Mouse (Mus musculus) forebrain, embryonic 15.5 days (tissue): ENCODE results near the gene BC030870. TPM values are rescaled to one million over a fixed set of nuclear protein-coding genes. Genes with fewer than 3 reads are reported as not detected.
A peak's percentile ranks its signal among the peaks of the same experiment; 100 is the strongest.
"Not testable (repeated sequence)": the region's sequence is repeated elsewhere in the genome, so short reads cannot be mapped to it uniquely, and the experiment has no call there.

Experiments
- ATAC-seq: fragments of 200-750 bp; cut with Nextera tagmentation; replicated peaks from 2 replicates; pipeline ENCODE4 v1.8.0; 2017; ENCODE audit warnings: mild to moderate bottlenecking, moderate TSS enrichment, moderate library complexity
- H3K27ac ChIP-seq: fragments of 300-500 bp; sonication (generic); replicated peaks from 2 replicates; pipeline ENCODE4 v1.5.1; 2015; ENCODE audit warnings: mild to moderate bottlenecking, inconsistent platforms
- H3K27me3 ChIP-seq: fragments of 300-500 bp; sonication (generic); 2 replicates; pipeline ENCODE4 v1.6.1; 2015; ENCODE audit warnings: inconsistent platforms
- H3K36me3 ChIP-seq: fragments of 300-500 bp; sonication (generic); 2 replicates; pipeline ENCODE4 v1.6.1; 2015; ENCODE audit warnings: mild to moderate bottlenecking, inconsistent platforms
- H3K4me1 ChIP-seq: fragments of 300-500 bp; sonication (generic); 2 replicates; pipeline ENCODE4 v1.6.1; 2015; ENCODE audit warnings: inconsistent platforms
- H3K4me2 ChIP-seq: fragments of 300-500 bp; sonication (generic); replicated peaks from 2 replicates; pipeline ENCODE4 v1.6.1; 2015; ENCODE audit warnings: mild to moderate bottlenecking, inconsistent platforms
- H3K4me3 ChIP-seq: fragments of 300-500 bp; sonication (generic); 2 replicates; pipeline ENCODE4 v1.5.1; 2015; ENCODE audit warnings: mild to moderate bottlenecking, inconsistent platforms
- H3K9ac ChIP-seq: fragments of 300-500 bp; sonication (generic); replicated peaks from 2 replicates; pipeline ENCODE4 v1.6.1; 2015; ENCODE audit warnings: mild to moderate bottlenecking, inconsistent platforms
- H3K9me3 ChIP-seq: fragments of 300-500 bp; sonication (generic); 2 replicates; pipeline ENCODE4 v1.6.1; 2016; ENCODE audit warnings: inconsistent platforms
- WGBS: fragments of 180-500 bp; shearing (Covaris S2); methylation state at CpG from one replicate; pipeline ENCODE4 v1.1.7; 2015; ENCODE audit warnings: mixed read lengths; 5-methylcytosine and 5-hydroxymethylcytosine counted together
- polyA plus RNA-seq: library from polyadenylated mRNA; unstranded; fragments of >200 nt; fragmentation: Nextera tagmentation; extraction: Ambion mirVana; gene quantifications from 2 replicates; pipeline ENCODE4 v1.2.1, GENCODE M21; 2015

Gene BC030870
- not detected in 2 replicates for polyA plus RNA-seq

GRCm38 (mm10) chr8:65129199-65129788, at the start of gene BC030870:
BC030870 (minus strand) TSS chr8:65129563.
- H3K4me1 ChIP-seq: no peaks in the 10 kb centered on the region
- H3K27ac ChIP-seq: no peak within 1 kb of the TSS
- H3K4me3 ChIP-seq: no peak within 1 kb of the TSS
- no peaks in the 10 kb centered on the region for H3K36me3 ChIP-seq
- whole genome bisulfite sequencing: 86% methylated on average over 15 of the region's 15 CpGs
- H3K27me3 ChIP-seq: no peaks in the 10 kb centered on the region
- H3K9ac ChIP-seq: no peak within 1 kb of the TSS
- H3K9me3 ChIP-seq: no peaks in the 10 kb centered on the region
- no peak within 1 kb of the TSS for H3K4me2 ChIP-seq
- ATAC-seq: no peak

- H3K27me3 ChIP-seq: no peaks in the 10 kb centered on the region
- no peaks in the 10 kb centered on the region for H3K4me1 ChIP-seq
- H3K27ac ChIP-seq: no peak overlapping the region
- H3K4me2 ChIP-seq: no peak overlapping the region
- H3K9me3 ChIP-seq: no peaks in the 10 kb centered on the region
- H3K4me3 ChIP-seq: no peak overlapping the region
- H3K9ac ChIP-seq: no peak overlapping the region
- WGBS: 84% methylated on average over 3 of the region's 3 CpGs
- ATAC-seq: no peak
- no peaks in the 10 kb centered on the region for H3K36me3 ChIP-seq
Measured at GRCm38 (mm10) chr8:65174746-65175476, 45.5 kb upstream of the BC030870 start.

GRCm38 (mm10) chr8:65169184-65169583, 39.8 kb upstream of the BC030870 start:
- Histone ChIP-seq H3K27me3 (no peaks in the 10 kb centered on the region), H3K9ac (no peak overlapping the region), H3K4me2 (no peak overlapping the region), H3K36me3 (no peaks in the 10 kb centered on the region), H3K9me3 (no peaks in the 10 kb centered on the region), H3K4me3 (no peak overlapping the region), H3K27ac (no peak overlapping the region), H3K4me1 (no peaks in the 10 kb centered on the region)
- 85% methylated on average over 3 of the region's 3 CpGs for WGBS
- no peak for ATAC-seq

GRCm38 (mm10) chr8:65160676-65161075, 31.3 kb upstream of the BC030870 start:
- H3K9ac ChIP-seq, H3K4me1 ChIP-seq, H3K4me3 ChIP-seq, ATAC-seq, H3K4me2 ChIP-seq, H3K9me3 ChIP-seq, H3K27me3 ChIP-seq, H3K27ac ChIP-seq, H3K36me3 ChIP-seq: not testable (repeated sequence)
- WGBS: 67% methylated on average over 1 of the region's 1 CpGs

- WGBS: 44% methylated on average over 14 of the region's 14 CpGs
- Histone ChIP-seq H3K4me1 (no peaks in the 10 kb centered on the region), H3K9ac (no peak overlapping the region), H3K4me3 (no peak overlapping the region), H3K4me2 (no peak overlapping the region), H3K9me3 (no peaks in the 10 kb centered on the region), H3K27me3 (no peaks in the 10 kb centered on the region), H3K36me3 (no peaks in the 10 kb centered on the region), H3K27ac (no peak overlapping the region)
- ATAC-seq: peak; percentile 63
Measured at GRCm38 (mm10) chr8:65159096-65159748, 29.9 kb upstream of the BC030870 start.

GRCm38 (mm10) chr8:65157901-65158300, 28.5 kb upstream of the BC030870 start:
- H3K27me3 ChIP-seq: no peaks in the 10 kb centered on the region
- no peak; the same call in 1 of the 2 replicates for ATAC-seq
- H3K4me2 ChIP-seq: no peak overlapping the region
- no peak overlapping the region for H3K4me3 ChIP-seq
- no peaks in the 10 kb centered on the region for H3K9me3 ChIP-seq
- no peak overlapping the region for H3K27ac ChIP-seq
- no peak overlapping the region for H3K9ac ChIP-seq
- H3K4me1 ChIP-seq: no peaks in the 10 kb centered on the region
- WGBS: 67% methylated on average over 4 of the region's 4 CpGs
- H3K36me3 ChIP-seq: no peaks in the 10 kb centered on the region

- Histone ChIP-seq H3K9ac (no peak overlapping the region), H3K27ac (no peak overlapping the region), H3K4me3 (no peak overlapping the region), H3K9me3 (no peaks in the 10 kb centered on the region), H3K4me2 (no peak overlapping the region), H3K27me3 (no peaks in the 10 kb centered on the region), H3K36me3 (no peaks in the 10 kb centered on the region), H3K4me1 (no peaks in the 10 kb centered on the region)
- no peak; the same call in 1 of the 2 replicates for ATAC-seq
- WGBS: 67% methylated on average over 3 of the region's 3 CpGs
Measured at GRCm38 (mm10) chr8:65138830-65139466, 9.6 kb upstream of the BC030870 start.

- H3K27me3 ChIP-seq: no peaks in the 10 kb centered on the region
- no peak for ATAC-seq
- WGBS: 79% methylated on average over 3 of the region's 3 CpGs
- no peak overlapping the region for H3K27ac ChIP-seq
- H3K9ac ChIP-seq: no peak overlapping the region
- no peaks in the 10 kb centered on the region for H3K4me1 ChIP-seq
- no peaks in the 10 kb centered on the region for H3K9me3 ChIP-seq
- no peak overlapping the region for H3K4me2 ChIP-seq
- H3K36me3 ChIP-seq: no peaks in the 10 kb centered on the region
- no peak overlapping the region for H3K4me3 ChIP-seq
Measured at GRCm38 (mm10) chr8:65126454-65126853, 2.9 kb downstream of the BC030870 start.

GRCm38 (mm10) chr8:65126014-65126413, 3.3 kb downstream of the BC030870 start:
- no peak for ATAC-seq
- no peak overlapping the region for H3K9ac ChIP-seq
- WGBS: 85% methylated on average over 1 of the region's 1 CpGs

GRCm38 (mm10) chr8:65112092-65112491, 17.3 kb downstream of the BC030870 start:
- H3K4me1 ChIP-seq: no peaks in the 10 kb centered on the region
- no peak overlapping the region for H3K4me3 ChIP-seq
- H3K9ac ChIP-seq: no peak overlapping the region
- no peak overlapping the region for H3K27ac ChIP-seq
- H3K4me2 ChIP-seq: no peak overlapping the region
- 82% methylated on average over 6 of the region's 6 CpGs for WGBS
- no peaks in the 10 kb centered on the region for H3K9me3 ChIP-seq
- H3K36me3 ChIP-seq: no peaks in the 10 kb centered on the region
- no peaks in the 10 kb centered on the region for H3K27me3 ChIP-seq
- no peak for ATAC-seq

More at GRCm38 (mm10) chr8:65126014-65126413, 3.3 kb downstream of the BC030870 start:
- Histone ChIP-seq H3K27ac (no peak overlapping the region), H3K4me1 (no peaks in the 10 kb centered on the region), H3K4me3 (no peak overlapping the region), H3K4me2 (no peak overlapping the region), H3K27me3 (no peaks in the 10 kb centered on the region), H3K9me3 (no peaks in the 10 kb centered on the region), H3K36me3 (no peaks in the 10 kb centered on the region)

GRCm38 (mm10) chr8:65110285-65110691, 19.1 kb downstream of the BC030870 start:
- ATAC-seq: peak; percentile 87
- Histone ChIP-seq H3K9me3 (no peaks in the 10 kb centered on the region), H3K4me1 (no peaks in the 10 kb centered on the region), H3K27ac (no peak overlapping the region), H3K36me3 (no peaks in the 10 kb centered on the region), H3K4me3 (no peak overlapping the region), H3K27me3 (no peaks in the 10 kb centered on the region), H3K4me2 (no peak overlapping the region), H3K9ac (no peak overlapping the region)
- 46% methylated on average over 5 of the region's 5 CpGs for WGBS

- no peak for ATAC-seq
- WGBS: 83% methylated on average over 6 of the region's 6 CpGs
- H3K4me2 ChIP-seq: no peak overlapping the region
- H3K27me3 ChIP-seq: no peaks in the 10 kb centered on the region
- no peak overlapping the region for H3K27ac ChIP-seq
- no peak overlapping the region for H3K9ac ChIP-seq
- no peaks in the 10 kb centered on the region for H3K9me3 ChIP-seq
- no peak overlapping the region for H3K4me3 ChIP-seq
- no peaks in the 10 kb centered on the region for H3K4me1 ChIP-seq
- H3K36me3 ChIP-seq: no peaks in the 10 kb centered on the region
Measured at GRCm38 (mm10) chr8:65108936-65109335, 20.4 kb downstream of the BC030870 start.
